Mouse (Mus musculus) gastrocnemius, postnatal 10 days (tissue): ENCODE data around the gene Ces1c. TPM values are rescaled to one million over a fixed set of nuclear protein-coding genes. Genes with fewer than 3 reads are reported as not detected.

ENCODE experiments used
- DNase-seq: peaks from one replicate; pipeline ENCODE4 v3.0.0; 2021; ENCODE audit warnings: mixed read lengths
- long read RNA-seq, 2 experiments: library from polyadenylated mRNA; stranded (forward); transcript quantifications; one replicate each; pipeline ENCODE4 v2.0.0; 2021
- total RNA-seq, 2 experiments: library from RNA; stranded (reverse); gene quantifications; 2 replicates each; pipeline ENCODE4 v1.2.3; 2021

The Ces1c gene
- under 1 TPM in 1 of 2 experiments, not detected in 1; 0.47 TPM for total RNA-seq
- long read RNA-seq, experiment 1: 0 reads
- long read RNA-seq, experiment 2: 0 reads

DNA sequence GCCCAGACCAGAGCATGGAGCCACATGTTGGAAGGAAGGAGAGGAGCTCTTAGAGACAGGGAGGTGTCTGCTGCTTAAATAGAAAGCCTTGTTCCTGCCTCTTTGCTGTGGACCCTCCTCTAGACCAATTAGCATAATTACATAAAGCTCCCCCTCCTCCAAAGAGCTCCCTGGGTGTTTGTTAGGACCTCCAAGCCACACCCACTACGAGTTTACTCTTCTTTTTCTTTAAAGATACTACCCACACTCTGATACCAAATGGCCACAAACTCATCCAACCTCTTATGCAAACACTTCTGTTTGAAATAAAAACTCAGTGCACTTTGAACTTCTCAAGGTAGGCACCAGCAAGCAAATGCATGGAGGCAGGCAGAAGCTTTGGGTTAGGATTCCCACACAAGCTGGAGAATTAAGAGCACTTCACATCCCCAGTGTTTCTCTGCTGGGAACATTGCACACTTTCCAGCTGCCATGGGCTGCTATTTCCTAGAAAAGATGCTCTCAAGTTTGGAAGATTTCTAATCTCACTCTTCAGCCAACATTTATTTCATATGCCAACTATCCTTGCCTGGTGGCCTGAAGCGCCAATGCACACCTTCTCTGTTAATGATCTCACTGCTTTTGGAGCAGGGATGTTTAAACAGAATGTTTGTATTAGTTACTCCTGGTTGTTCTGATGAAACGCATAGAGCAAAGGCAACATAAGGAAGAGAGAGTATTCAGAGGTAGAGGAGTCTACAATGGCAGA is at the start of gene Ces1c:
TSS of gene Ces1c (minus strand) at position 51 of the 748 bp plus-strand sequence.
- no peak for DNase-seq

- DNase-seq: no peak
Measured at GRCm38 (mm10) chr8:93180581-93181129, 49.6 kb upstream of the Ces1c start.

- DNase-seq: no peak
Measured at GRCm38 (mm10) chr8:93176593-93176992, 45.5 kb upstream of the Ces1c start.

- DNase-seq: no peak
Measured at GRCm38 (mm10) chr8:93174554-93174953, 43.5 kb upstream of the Ces1c start.

- peak; percentile 20 for DNase-seq
Measured at GRCm38 (mm10) chr8:93171846-93172590, 40.9 kb upstream of the Ces1c start.

GRCm38 (mm10) chr8:93163363-93163762 is 32.3 kb upstream of the Ces1c start:
- no peak for DNase-seq

GRCm38 (mm10) chr8:93151401-93151800 is 20.3 kb upstream of the Ces1c start:
- DNase-seq: no peak

DNA sequence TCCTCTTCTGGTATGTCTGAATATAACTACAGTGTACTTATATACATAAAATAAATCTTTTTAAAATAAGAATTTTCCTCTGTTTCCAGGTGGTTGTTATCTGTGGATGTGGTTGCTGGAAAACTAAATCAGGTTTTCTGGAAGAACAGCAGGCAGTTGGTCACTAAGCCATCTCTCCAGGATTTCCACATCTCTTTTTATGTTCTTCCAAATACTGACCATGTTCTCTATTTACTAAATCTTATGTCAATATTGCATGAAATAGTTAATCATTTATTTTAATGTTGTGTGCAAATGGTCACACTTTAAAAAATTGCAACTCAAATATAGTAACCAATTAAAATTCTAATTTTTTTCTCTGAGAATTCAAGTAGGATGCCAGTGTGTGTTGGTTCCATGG is 16.2 kb upstream of the Ces1c start:
- no peak for DNase-seq

- DNase-seq: peak; percentile 13
Measured at GRCm38 (mm10) chr8:93140696-93141095, 9.6 kb upstream of the Ces1c start.

- no peak for DNase-seq
Measured at GRCm38 (mm10) chr8:93132196-93132595, 1.1 kb upstream of the Ces1c start.

DNA sequence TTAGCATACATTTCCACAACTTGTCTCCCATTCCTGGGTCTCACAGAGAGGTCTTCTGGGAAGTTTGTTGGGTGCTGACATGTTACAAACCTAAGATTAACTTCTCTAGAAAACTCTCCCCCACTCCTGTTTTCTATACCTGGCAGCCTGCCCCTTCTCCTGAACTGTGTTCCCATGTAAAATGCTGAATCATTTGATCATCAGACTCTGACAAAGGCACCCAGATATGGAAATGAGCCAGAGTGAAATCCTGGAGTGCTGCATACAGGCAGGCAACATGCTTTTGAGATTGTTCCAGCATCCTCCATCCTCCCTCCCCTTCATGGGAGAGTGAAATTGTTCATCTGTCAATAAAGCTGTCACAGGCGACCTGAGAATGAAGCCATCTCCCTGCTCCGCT is 4.6 kb downstream of the Ces1c start:
- no peak for DNase-seq

DNA sequence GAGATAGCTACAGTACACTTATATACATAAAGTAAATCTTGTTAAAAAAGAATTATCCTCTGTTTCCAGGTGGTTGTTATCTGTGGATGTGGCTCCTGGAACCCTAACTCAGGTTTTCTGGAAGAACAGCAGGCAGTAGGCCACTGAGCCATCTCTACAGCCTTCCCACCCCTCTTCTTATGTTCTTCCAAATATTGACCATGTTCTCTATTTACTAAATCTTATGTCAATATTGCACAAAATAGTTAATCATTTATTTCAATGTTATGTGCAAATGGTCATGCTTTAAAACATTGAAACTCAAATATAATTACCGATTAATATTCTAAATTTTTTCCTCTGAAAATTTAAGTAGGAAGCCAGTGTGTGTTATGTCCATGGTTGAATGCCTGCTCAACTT is 9.1 kb downstream of the Ces1c start:
- DNase-seq: no peak

DNA sequence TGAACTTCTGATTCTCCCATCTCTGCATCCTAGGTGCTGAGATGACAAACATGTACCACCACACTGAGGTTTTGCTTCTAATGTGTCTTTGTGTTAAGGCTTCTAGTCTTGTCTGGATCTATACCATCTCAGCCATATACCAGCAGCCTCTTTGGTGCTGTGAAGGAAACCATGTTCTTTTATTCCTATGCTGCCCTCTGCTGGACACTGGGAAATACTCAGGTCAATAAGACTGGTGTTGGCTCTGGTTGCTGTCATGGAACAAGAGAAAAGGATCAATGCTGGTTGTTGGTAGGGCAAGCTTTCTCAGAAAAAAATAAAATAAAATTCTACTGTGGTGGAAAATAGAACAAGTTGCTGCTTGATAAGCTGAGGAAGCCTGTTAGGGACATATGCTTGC is 35.7 kb downstream of the Ces1c start:
- peak; percentile 8 for DNase-seq

- no peak for DNase-seq
Measured at GRCm38 (mm10) chr8:93091324-93091723, 39.8 kb downstream of the Ces1c start.

DNA sequence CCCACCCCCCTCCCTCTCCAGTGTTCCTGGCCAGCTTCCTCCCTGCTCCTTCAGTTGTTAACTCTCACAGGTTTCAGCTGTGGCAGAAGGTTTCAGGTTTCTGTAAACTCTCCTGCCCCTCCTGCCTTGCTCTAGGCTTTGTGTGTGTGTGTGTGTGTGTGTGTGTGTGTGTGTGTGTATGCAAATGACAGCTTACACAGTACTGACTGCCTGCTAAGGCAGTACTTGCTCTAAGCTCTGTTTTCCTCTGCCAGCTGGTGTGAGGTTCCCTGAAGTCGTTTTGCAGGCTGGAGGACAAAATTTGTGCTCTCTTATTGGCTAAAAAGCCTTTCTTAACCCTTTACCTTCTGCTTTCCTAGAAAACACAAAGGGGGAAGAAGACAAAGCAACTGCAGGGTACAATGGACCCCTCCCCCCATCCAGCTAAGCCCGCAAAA is 42.4 kb downstream of the Ces1c start:
- no peak for DNase-seq

DNA sequence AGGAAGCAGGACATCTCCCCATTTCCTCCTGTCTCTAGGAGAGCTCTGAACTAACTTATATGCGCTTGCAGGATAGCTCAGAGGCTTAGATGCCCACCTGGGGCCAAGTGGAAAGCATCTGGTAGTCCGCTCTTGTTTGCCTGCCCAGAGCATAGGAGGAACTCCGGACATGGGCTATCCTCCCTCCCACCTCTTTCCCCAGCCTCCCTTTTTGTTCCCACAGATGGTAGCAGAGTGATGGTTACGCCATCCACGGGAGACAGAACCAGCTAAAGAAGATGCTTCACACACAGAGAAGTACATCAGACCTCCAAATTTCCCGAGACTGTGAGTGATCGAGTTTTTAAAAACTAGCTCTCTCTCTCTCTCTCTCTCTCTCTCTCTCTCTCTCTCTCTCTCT is 42.9 kb downstream of the Ces1c start:
- DNase-seq: no peak

DNA sequence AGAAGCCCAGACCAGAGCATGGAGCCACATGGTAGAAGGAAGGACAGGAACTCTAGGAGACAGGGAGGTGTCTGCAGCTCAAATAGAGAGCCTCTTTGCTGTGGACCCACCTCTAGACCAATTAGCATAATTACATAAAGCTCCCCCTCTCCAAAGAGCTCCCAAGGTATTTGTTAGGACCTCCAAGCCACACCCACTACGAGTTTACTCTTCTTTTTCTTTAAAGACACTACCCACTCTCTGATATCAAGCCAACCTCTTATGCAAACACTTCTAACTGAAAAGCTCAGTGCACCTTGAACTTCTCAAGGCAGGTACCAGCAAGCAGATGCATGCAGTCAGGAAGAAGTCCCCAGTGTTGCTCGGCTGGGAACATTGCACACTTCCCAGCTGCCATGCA is 51.2 kb downstream of the Ces1c start, which contains the start of gene Ces1b:
TSS of gene Ces1b (minus strand) at position 131 of the 400 bp plus-strand sequence.
- DNase-seq: no peak

GRCm38 (mm10) chr8:93075251-93075650 is 55.8 kb downstream of the Ces1c start:
- no peak for DNase-seq

- DNase-seq: no peak
Measured at GRCm38 (mm10) chr8:93063416-93064117, 67.5 kb downstream of the Ces1c start.

DNA sequence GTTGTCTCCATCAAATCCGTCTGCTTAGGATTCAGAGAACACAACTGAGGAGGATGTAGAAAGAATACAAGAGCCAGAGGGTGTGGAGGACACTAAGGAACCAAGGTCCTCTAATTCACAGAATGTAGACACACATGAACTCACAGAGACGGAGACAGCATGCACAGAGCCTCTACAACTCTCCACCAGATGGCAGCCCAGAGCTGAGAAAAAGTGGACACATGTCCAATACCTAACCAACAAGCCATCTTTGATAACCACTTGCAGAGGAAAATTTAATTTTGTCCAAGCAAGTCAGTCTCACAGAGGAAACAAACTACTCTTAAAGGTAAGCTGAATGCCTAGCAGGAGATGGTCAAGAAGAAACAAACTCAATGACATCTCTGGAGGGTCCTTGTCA is 71.9 kb downstream of the Ces1c start:
- peak; percentile 54 for DNase-seq

GRCm38 (mm10) chr8:93055238-93055637 is 75.8 kb downstream of the Ces1c start:
- DNase-seq: no peak
